Mouse (Mus musculus) liver, postnatal 0 days (tissue): ENCODE data around the gene Clpb.

ENCODE experiments used
- CTCF ChIP-seq: sonication (generic); IDR thresholded peaks from 2 replicates; pipeline ENCODE4 v1.5.1; 2016; ENCODE audit warnings: antibody characterized with exemption, low read depth
- EP300 ChIP-seq: IDR thresholded peaks from 2 replicates; pipeline ENCODE4 v1.6.1; 2016; ENCODE audit warnings: antibody characterized with exemption, low read depth, mild to moderate bottlenecking

DNA sequence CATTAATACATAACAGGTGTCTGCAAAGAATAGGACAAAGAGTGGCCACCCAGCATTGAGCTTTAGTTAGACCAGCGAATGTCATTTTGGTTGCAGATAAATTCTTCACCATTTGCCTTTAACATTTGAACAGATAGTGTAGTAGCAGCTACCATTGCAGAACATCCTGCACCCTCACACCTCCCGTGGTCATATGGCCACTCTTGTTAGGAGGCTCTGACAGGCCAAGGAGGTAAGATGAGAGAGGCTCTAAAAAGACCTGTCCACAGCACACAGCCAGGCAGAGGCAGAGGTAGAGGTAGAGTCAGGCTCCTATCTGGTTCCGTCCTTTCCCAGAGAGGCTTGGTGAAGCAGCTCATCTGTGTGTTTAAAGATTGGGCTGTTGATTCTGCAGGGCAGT, 17.5 kb downstream of the Clpb start:
- TF ChIP-seq CTCF = no peak
- no peak for TF ChIP-seq EP300
